Mouse (Mus musculus) left cerebral cortex, postnatal 4 days (tissue): Measurements from ENCODE around the gene Tfec. TPM values are rescaled to one million over a fixed set of nuclear protein-coding genes. Genes with fewer than 3 reads are reported as not detected.

Experiments used
- DNase-seq: peaks from one replicate; pipeline ENCODE4 v3.0.0-alpha.2; 2022
- intact Hi-C: fragments of 180-260 bp; cut with DNase I; formaldehyde crosslinking; loops from one replicate; pipeline ENCODE4 v1.15.1; 2025
- total RNA-seq, 2 experiments: library from RNA; stranded (reverse); gene quantifications; 2 replicates each; pipeline ENCODE4 v1.2.3; 2021

Tfec gene
- total RNA-seq, 2 experiments from 2014 or later = 0.20 to 0.30 TPM

GRCm38 (mm10) chr6:16797669-16798068 is 100.6 kb downstream of the Tfec start:
- intact Hi-C loops = loop anchor here (5.0 to 10.0 kb wide), 3 partner anchors 1603 to 1963 kb away; no protein-coding TSS in a partner anchor
- DNase-seq = peak; percentile 34

- intact Hi-C loops = loop anchor here (5.0 to 10.0 kb wide), 3 partner anchors 1602 to 1962 kb away; no protein-coding TSS in a partner anchor
- DNase-seq = no peak
These were observed 101.3 kb downstream of the Tfec start for GRCm38 (mm10) chr6:16796914-16797313.

- intact Hi-C loops = loop anchor here (10.0 kb wide), 2 partner anchors 1599 to 1959 kb away; no protein-coding TSS in a partner anchor
- DNase-seq = no peak
These were observed 104.2 kb downstream of the Tfec start for GRCm38 (mm10) chr6:16794036-16794435.

GRCm38 (mm10) chr6:16785166-16785565 is 113.1 kb downstream of the Tfec start:
- no peak for DNase-seq
- intact Hi-C loops = no loop called here

Other genes with a start within 250 kb of the Tfec start
- 10 to 100 TPM; 32.4 to 33.4 TPM for gene Tes, start 166.7 kb upstream of the Tfec start, total RNA-seq